Mouse (Mus musculus) brain, embryonic 18.5 days (tissue): ENCODE results near the gene Pou6f2.
A peak's percentile ranks its signal among the peaks of the same experiment; 100 is the strongest.

Experiments used
- DNase-seq: peaks from one replicate; pipeline ENCODE4 v3.0.0-alpha.2; 2012; ENCODE audit warnings: low read depth, low spot score

Pou6f2 gene

DNA sequence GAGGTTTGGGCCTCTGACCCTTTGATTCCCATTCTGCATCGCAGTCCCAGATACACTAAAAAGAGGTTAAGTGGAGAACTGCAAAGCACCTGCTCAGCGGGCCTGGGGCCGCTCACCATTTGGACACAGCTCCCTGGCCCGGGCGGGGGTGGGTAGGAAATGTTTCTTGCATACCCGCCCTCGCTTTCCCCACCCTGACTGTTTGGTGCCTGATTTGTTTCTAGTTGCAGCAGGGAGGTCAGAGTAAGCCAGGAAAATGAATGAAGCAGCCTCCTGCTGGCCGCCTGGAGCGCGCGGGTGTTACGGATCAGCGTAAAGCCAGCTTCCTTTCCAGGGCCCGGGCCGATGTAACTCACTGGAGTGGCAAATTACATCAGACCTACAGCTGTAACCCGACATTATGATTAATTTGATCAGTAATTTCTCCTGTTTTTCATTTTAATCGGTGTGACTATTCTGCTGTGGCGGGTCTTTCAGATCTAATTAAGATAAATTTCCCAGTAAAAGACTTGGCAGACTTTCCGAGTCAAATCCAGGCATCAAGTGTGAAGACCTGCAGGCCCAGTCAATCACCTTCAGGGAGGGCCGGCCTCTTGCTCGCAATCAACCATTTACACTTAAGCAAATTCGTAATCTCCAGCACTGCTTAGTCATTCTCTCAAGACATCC, 178.8 kb downstream of the Pou6f2 start:
- DNase-seq: no peak

DNA sequence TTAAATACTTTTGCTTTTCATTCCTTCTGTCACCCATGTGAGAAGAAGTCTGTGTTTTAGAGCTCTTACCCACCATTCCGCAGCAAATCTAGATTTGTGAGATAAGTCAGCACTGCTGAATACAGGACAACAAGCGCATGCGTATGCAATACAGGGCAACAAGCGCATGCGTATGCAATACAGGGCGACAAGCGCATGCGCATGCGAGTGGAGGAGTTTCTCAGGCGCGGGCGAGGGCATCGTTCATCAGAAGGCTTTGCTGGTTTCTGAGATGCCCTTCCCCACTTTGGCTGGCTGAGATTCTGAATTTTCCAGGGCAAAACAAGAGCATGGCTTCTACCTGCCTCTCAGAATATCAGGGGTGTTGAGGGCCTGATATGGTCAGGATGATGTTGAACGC, 186.2 kb downstream of the Pou6f2 start:
- DNase-seq: no peak

DNA sequence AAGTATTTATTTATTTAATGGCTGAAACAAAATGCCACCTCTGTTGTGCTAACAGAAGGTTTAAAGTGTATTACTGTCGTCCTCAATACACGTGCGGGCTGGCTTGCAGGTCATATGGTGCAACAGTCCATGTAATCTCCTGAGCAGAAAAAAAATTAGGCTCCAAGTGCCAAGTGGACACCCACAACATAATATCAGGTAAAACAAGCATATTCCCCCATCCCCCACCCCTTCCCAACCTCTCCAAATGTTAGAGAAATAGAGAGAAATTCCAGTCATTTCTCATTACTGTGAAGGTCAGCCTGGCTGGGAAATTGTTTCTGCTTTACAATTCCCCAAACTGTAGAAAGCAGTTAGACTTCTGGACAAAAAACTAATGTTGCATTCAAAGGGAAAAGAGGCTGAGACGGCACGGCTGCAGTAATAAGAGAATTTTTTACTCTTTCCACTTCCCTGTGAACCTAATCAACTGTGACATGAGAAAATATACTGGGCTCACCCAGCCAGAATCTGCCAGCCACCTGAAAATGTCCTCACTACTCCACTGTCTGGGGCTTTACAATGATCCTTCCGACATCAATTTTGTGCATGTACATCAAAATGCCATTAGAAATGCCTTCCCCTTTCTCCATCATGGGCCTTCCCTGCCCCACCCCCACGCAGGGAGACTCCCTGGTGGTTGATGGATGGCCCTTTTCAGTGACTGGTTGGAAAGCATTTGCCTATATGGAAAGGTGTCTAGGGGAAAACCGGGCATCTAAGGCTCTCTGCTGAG, 192.8 kb downstream of the Pou6f2 start:
- no peak for DNase-seq

DNA sequence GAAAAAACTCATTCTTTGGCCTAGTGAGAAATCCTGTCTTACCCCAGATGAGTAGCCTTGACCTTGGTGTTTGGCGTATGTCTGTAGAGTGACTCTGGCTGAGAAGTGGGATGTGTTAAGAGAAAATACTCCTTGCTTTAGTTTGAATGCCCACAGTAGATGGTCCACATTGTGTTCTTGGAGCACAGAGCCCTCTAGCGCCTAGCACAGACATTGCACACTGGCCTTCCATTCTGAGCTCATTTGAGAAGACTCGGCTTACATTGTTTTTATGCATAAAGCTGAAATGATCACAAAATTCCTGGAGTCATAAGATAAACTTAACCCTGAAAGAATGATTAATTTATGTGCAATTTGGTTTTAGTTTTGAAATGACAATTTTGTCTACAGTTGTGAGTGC, 223.5 kb downstream of the Pou6f2 start:
- DNase-seq: no peak

DNA sequence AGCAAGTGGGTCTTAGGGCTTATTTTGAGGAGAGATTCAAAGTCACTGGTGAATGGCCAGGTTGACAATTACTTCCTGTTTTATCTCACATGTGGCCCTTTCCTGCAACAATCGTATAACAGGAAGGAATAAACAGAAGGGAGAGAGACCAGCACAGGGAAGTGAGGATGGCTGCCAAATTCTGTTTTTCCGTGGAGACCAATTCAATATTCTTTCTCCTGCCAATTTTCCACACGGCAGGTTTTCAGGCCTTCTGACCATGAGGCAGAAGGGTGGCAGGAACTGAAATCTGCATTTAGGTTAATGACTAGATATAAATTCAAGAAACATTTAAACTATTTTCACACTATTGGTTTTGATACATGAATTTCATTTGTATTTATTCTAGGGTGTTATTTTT, 224.5 kb downstream of the Pou6f2 start:
- no peak for DNase-seq

DNA sequence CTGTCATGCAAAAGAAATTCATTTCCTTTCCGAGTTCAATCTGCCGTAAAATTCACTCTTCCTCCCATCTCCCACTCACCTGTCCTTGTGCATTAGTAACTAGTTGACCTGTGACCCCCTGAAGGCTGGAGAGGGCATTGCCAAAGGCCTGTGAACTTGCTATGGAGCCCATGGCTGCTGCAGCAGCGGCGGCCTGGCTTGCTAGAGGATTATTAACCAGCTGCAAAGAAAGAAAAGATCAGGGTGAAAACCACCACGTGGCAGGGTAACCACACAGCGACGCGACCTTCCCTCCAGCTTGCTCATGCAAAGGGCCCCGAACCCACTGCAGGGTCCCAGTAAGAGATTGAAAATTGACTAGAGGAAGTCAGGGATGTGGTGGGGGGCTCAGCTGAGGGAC, 225.2 kb downstream of the Pou6f2 start:
- no peak for DNase-seq

DNA sequence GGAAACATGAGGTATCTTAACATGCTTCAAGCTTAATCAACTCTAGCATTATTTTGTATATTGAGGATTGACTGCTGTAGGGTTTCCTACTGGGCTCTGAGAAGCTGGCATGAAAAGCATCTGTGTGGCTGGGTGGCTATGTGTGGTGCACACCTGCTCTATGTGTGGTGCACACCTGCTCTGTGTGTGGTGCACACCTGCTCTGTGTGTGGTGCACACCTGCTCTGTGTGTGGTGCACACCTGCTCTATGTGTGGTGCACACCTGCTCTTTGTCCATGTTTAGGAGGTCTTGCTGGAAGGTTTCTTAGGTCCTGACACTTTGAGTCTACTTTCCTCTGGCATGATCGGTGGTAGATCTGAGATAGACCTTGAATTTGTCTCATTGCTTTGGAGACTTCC, 233.3 kb downstream of the Pou6f2 start:
- no peak for DNase-seq

DNA sequence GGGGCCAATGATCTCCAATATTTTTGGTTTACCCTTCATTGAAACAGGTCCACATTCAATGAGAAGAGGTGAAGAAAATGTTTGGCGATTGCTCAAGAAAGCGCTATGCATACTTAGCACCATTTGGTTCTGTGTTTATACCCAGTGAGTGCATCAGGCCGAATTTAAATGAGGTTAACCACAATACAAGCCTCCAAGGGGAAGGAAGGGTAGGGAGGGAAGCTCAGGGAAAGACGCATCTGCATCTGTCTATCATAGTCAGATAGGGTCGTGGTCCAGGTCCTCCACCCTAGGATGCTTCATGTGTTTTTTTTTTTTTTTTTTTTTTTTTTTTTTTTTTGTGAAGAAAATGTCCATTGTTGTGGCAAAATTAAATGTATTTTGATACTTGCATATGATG, 236.9 kb downstream of the Pou6f2 start:
- DNase-seq: no peak

DNA sequence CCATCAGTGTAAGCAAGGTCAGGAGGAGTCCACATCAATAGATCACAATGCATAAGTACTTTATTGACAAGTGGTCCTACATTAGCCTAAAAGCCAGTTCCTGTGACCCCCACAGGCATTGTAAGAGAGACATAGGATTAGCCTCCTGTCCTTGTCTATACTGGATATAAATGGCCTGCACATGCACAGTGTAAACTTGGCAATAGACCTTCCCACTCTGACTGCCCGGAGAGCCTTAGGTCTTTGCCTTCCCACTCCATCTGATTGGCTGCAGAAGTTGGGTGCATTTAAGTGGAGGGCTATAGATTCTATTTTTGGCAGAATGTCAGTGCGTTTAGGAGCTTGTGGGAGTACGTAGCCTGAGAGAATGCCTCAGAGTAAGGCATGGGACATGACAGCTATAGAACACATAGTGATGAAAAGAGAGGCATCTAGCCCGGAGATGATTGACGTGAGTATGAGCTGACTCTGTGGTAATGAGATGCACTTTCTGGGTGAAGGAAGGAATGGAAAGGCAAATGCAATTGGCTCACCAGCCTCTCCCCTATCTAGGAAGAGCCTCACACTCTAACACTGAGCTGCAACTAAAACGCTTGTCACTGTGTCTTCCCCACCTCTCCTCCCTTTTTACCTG, 243.4 kb downstream of the Pou6f2 start:
- DNase-seq: no peak

DNA sequence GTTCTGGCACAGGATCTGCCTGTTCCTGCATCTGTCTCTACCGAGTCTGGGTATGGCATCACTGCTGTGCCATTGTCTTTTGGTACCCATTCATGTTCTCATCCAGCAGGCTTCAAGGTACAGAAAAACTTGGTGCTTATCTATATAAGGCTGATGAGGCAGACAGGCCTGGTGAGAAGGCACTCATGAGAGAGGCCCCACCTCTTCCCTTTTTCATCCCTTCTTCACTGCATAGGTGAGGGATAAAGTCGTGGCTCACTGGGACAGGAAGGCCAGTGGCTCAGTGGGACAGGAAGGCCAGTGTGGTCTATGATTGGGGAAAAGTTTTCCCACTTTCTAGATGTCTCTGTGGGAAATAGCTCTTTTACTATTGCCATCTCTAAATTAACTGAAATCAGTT, 263.8 kb downstream of the Pou6f2 start:
- DNase-seq: no peak

DNA sequence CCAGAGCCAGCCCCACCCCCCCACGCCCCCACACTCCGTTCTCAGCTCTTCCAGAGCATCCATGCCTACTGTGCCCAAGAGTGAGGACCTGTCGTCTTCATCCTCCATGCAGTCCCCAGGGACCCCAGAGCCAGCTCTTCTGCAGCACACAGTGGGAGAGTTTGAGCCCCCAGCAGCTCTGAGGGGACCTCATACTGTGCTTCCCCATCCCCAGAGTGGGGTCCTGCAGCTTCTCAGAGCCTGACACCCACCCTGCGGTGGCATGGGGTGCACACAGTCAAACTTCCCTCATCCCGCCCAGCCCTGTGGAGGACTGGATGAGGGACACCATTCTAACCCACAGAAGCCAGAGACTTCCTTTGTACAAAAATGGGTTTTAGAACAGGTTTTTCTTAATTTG, 264.3 kb downstream of the Pou6f2 start:
- no peak for DNase-seq

DNA sequence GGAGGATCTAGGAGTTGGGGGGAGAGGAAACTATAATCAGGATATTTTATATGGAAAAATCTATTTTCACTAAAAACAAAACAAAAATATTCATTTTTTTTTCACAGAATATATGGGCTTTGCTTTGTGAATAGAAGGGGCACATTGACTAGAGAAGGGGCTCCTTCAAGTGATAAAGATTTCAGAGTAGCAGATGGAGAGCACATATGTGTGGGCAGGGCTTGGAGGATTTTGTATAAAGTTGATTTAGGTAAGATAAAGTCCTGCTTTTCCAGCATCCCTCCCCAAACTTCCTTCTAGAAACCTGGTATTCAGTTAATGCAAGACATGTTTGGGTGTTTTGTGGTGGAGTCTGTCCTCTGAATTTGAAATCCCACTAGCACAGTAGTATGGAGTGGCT, 266.2 kb downstream of the Pou6f2 start:
- DNase-seq: no peak

DNA sequence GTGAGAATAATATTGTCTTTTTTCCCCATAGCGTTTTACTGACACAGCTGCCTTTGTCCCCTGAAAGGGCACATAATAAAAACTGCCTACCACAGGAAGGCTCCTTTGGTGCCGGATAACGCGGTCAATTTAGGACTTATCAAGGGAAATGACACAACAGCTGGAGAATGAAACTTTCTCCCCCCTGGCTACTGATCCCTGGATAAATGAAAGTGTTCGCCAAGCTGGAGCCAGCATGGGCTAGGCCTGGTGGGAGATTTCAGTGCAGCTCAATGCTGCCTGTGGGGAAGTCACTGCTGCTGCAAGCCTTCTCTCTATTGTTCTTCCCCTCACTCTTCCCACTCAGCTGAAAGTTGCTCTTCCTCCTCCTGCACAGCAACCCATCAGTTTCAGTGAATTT, 267.8 kb downstream of the Pou6f2 start:
- DNase-seq: no peak

DNA sequence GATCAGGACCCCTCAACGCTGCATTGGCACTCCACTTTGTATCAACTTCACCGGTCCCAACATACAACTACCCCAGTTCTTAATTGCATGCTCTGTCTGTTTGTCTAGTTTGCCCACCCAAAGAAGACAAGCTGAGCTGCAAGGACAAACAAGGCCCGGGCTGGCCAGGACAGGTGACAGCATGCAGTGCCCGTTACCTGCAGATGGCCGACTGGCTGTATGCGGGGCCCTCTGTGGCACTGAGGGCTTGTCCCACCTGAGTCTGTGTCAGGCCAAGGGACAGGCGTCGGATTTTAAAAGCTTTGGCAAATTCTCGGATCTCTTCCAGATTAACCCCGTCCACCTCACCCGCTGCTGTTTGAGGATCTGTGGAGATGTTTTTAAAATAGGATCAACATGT, 268.7 kb downstream of the Pou6f2 start:
- no peak for DNase-seq

DNA sequence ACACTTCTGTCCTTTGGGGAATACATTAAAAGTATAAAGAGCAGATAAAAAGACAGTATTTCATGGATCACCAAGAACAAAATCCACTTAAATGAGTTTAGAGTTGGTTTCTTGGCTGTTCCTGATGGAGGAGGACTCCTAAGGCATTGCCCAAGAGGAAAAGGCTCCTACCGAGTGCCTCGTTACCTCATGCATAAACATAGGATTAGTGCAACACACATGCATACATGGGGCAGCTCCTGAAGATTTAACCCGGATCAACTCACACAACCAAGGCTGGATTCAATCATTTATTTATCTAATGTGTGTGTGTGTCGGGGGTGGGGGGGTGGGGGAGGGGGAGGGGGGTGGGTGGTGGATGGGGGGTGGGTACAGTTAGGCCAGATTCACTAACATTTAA, 269.4 kb downstream of the Pou6f2 start:
- no peak for DNase-seq

DNA sequence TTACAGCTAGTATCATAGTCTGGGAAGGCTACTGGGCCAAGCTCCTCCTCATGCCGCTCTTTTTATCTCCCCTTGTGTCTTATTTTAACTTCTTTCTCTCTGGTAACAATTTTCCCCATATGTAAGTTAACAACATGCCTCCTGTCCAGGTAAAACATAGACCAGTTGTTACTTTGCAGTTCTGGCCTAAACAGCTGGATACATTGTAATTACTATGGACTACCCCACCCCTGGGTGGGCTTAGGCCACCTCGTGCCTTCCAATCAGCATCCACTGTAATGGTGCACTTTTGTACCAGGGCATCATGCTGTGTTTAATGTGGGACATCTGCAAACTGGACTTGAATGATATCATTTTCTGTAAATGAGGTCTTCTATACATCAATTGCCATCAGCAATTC, 271.4 kb downstream of the Pou6f2 start:
- no peak for DNase-seq

DNA sequence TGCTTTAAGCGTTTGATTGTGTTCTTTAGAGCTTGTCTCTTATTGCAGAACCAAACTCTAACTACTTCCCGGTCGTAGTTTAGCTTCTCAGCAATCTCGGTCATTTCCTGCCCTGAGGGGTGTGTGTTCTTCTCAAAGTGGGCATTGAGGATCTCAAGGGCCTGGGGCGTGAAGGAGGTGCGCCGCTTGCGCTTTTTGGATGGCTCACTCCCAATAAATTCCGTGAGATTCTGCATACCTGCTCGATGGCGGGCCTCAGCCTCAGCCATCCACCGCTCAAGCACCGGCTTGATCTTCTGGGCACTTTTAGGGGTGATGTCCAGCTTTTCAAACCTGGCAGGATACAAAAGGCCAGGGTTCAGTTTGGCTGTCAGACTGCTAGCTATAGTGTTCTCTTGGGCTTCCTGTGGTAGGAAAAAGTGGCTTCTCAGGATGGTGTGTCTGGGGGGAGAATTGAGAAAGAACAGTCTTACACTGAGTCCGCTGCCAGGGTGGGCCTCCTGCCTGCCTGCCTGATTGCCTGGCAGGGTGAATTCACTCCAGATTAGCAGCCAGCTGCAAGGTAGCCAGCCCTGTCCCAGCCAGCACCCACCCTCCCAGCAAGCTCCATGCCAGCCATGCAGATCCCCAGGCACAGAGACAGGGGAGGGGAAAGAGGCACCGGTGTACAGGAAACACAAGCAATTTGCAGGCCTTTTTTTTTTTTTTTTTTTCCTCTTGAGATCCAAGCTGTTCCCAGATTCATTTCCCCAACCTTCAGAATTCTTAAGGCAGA, 272.1 kb downstream of the Pou6f2 start:
- peak; percentile 30 for DNase-seq

DNA sequence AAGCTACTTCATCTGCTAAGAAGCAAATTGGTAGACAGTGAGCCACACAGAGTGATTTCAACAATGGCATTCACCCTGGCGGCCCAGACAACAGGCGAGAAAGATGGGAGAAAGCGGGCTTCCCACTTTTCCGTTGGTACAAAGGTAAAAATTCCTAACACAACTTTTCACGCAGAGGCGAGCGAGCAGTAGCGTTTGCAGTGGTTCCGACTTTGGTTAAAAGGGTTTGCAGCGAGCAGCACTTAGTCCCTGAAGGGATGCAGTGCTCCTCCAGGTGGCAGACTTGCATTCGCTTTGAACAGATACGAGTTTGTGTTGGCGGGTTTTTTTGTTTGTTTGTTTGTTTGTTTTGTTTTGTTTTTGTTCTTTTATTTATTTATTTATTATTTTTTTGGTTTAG, 273.1 kb downstream of the Pou6f2 start:
- peak; percentile 37 for DNase-seq

DNA sequence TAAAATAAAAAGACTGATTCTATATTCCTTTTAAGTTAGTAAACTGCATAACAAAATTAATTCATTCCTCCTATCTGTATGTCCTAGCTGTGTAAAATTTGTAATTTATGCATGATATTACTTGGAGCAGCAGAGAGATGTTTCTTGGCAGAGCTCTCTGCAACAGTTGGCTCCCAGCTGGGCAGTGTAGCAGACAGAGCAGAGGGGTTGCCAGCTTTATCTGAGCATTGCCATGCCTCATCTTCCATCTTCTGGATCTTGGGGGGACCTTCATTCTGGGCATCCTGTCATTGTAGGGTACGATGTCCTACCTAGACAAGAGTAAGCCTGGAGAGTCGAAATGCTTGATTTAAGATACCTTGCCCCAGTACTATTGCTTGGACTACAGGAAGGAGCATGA, 277.1 kb downstream of the Pou6f2 start:
- DNase-seq: no peak

DNA sequence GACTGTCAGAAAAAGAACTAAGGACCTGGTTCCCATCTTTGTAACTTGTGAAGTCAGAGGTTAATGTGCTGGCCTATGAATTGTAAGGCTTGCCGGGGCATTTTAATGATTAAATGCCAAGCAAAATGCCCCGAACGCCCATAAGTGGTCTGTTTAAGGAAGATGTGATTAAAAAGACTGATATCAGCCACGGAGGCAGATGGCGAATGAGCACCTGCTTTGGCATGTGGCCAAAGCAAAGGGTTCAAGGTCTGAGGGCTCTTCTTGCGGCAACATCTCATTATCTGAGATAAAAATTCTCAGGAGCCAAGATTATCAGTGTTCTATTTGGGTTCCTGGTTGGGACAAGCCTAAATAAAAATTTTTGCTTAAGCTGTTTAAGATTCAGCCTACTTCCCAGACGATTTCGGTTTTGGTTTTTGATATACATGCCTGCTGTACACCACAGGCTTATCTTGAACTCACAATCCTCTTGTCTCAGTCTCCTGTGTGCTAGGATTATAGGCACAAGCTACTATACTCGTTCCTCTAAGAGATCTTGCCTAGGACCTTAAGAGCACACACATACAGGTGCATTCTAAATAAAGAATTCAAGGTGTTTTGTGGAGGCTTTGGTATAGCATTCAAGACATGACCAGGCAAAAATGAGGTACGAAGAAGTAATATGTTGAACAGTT, 315.9 kb downstream of the Pou6f2 start:
- DNase-seq: no peak
